Mouse (Mus musculus) layer of hippocampus, adult 11-12 months (tissue): ENCODE measurements around the gene St8sia1.
"Not testable (repeated sequence)": the region's sequence is repeated elsewhere in the genome, so short reads cannot be mapped to it uniquely, and the experiment has no call there.

Source experiments
- DNase-seq: peaks from one replicate; pipeline ENCODE4 v3.0.0; 2022; ENCODE audit warnings: low spot score

St8sia1 gene

DNA sequence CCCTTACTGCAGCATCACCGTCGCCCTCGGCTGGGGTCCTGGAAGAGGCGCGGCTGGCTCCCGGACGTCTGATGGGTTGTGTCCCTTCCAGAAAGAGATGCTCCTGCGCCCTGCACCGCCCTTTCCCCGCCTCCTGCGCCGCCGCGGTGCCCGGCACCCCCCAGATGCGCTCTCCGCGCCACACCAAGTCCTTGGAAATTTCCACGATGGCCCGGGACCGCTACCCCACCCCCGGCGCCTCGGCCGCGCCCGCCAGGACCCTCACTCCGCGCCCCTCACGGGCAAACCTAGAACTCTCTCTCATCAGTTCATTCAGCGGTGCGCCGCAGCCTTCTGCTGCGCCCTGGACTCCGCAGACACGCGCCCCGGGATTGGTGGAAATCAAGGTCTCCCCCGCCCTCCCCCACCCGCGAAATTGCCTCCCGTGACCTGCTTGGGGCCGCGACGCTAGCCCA, at the start of gene St8sia1:
St8sia1 (minus strand) TSS at position 377 of the 455 bp plus-strand sequence.
- peak; percentile 58 for DNase-seq

DNA sequence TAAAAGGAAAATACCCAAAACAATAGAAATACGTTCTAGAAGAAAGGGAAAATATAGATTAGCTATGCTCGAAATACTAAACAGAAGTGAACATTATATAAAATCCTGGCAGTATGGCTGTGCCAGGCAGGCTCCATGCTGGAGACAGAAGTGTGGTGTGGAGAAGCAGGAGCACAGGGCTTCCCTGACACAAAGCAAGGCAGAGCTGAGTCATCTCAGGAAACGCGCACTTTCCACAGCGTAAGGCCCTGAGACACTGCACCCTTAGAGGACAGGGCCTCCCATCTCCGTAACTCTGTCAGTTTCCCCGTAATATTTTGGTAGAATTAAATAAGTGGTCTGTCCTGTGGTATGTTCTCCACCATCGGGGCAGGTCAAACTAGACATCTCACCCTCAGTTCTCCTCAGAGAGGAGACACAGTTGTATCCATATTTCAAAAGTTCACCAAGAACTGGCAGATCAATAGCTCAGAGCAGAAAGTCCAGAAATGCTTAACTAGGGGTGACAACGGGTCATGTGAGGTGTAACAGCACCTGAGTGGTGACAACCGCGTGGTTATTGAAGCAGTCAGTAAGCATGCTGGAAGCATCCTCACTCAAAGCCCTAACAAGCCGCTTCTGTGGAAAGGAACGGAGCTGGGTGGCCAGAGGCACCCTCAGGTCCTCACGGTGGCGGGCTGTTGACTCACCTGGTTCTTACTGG, 48.4 kb upstream of the St8sia1 start:
- DNase-seq, result no peak

DNA sequence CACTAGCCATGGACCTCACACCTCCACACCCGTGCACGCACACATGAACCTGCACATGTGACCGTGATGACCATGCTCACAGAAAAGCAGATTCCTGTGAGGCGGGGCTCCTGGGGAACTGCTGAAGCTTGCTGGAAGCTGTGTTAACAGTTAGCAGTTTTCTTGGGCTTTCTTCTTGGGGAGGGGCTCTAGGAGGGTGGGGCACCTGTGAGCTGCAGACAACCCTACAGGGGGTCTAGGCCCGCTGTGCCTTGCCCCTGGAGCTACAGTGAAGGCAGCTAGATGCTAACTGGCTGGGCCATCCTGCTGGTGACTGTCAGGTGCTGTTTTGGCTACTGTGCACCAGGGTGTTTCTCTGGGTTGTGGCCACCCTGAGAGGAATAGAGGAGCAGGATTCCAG, 44.6 kb upstream of the St8sia1 start:
- DNase-seq, result no peak

DNA sequence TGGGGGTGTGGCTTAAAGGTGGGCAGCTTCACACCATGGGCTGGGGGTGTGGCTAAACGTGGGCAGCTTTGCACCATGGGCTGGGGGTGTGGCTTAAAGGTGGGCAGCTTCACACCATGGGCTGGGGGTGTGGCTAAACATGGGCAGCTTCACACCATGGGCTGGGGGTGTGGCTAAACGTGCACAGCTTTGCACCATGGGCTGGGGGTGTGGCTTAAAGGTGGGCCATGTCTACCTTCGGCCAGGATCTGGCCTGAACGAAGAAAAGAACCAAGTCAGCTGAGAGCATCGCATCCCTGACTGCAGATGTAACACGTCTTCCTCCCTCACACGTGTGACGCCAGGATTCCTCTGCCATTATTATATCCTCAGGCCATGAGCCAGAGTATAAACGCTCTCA, 41.0 kb upstream of the St8sia1 start:
- not testable (repeated sequence) for DNase-seq

DNA sequence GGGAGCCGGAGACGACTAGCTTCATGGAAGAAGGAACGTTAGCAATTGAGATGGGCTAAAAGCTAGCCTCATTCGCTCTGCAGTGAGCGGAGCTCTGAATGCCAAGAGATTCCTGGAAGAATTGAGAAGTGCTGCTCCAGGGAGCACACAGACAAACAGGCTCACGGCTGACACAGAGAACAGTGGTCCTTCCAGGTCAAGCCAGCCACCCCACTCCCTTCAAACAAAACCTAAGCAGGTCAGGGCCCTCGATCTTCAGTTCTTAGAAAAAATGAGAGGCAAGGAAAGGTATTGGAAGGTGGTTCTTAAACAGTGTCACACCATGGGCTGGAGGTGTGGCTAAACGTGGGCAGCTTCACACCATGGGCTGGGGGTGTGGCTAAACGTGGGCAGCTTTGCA, 40.5 kb upstream of the St8sia1 start:
- DNase-seq, result no peak

DNA sequence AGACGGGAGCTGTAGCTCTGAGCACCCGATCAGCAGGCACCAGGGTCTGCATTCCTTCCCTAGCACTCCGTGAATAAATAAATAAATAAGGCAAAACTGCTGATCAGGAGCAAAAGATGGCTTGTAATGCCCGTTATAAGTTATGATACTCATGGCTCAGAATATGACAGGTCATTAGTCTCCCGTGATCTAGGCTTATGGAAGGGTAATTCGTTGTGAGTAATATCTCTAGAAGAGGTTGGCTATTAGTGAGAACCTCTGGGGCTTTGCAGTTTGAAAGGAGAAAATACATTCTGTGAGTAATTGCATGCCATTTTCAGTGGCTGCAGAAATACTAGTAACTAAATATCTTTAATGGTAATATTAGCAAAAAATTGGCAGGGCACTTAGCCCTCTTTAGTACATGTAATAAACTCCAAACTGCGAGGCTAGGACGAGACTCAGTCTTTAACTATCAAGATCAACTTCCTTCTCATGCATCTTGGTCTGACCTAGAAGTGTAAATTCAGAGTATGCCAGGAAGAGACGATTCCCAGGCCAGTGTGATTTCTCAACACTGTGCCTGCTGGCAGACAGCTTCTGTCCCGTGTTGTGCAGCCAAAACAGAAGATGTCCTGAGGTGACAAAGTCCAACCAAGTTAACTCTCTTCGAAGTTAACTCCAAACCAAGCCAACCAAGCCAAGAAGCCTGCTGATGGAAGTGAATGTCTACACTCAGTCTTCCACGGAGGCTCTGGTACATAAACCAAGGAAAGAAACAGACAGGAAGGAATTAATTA, 34.2 kb upstream of the St8sia1 start:
- no peak for DNase-seq

DNA sequence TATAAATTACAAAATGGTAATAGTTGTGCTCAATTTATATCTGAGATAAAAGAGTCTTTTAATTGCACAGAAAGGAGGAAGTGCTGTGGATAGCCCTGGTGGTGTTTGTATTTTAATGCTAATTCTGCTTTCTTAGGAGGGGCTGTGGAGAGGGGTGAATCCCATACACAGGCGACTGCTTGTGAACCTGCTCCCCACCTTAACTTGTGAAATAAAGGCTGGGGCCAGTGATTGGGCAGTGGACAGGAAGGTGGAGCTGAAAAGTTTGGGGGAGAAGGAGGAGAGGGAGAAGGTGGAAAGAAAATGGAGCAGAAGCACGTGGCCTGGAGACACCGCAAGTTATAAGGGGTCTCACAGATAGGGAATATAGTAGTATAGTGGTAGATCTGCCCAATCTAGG, 32.6 kb upstream of the St8sia1 start:
- no peak for DNase-seq

DNA sequence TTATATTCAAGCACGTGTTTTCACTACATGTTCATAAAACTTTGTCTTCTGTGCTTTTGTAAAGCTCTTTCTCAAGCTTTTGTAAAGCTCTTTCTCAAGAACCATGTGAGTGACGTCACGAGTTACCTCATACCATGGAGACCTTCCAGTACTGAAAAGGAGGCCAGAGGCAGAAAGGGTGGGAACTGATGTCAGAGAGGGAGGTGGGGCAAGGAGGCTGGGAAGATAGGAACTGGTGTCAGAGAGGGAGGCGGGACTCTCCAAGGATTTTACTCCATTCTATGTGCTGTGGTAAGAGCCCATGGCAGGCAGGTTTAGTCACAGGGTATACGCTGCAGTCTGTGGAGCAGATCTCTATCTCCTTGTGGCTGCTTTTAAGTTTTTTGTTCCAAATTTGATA, 31.3 kb upstream of the St8sia1 start:
- no peak for DNase-seq

DNA sequence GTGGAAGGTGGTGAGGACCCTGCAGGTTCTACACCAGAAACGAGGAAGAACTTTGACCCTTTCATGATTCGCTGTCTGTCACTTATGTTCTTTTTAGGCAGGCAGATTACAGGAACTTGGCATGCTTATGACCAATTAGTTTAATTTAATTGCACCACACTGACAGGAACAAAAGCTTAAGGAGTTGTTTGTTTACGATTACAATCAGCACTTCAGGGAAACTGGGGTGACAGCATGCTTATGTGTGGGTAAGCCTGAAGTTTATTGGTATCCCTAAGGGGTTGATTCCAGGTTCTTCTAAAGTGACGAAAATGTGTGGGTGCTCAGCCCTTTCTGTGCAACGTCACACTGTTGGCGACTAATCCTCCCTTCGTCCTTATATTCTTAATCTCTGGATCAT, 30.6 kb upstream of the St8sia1 start:
- DNase-seq, result no peak

DNA sequence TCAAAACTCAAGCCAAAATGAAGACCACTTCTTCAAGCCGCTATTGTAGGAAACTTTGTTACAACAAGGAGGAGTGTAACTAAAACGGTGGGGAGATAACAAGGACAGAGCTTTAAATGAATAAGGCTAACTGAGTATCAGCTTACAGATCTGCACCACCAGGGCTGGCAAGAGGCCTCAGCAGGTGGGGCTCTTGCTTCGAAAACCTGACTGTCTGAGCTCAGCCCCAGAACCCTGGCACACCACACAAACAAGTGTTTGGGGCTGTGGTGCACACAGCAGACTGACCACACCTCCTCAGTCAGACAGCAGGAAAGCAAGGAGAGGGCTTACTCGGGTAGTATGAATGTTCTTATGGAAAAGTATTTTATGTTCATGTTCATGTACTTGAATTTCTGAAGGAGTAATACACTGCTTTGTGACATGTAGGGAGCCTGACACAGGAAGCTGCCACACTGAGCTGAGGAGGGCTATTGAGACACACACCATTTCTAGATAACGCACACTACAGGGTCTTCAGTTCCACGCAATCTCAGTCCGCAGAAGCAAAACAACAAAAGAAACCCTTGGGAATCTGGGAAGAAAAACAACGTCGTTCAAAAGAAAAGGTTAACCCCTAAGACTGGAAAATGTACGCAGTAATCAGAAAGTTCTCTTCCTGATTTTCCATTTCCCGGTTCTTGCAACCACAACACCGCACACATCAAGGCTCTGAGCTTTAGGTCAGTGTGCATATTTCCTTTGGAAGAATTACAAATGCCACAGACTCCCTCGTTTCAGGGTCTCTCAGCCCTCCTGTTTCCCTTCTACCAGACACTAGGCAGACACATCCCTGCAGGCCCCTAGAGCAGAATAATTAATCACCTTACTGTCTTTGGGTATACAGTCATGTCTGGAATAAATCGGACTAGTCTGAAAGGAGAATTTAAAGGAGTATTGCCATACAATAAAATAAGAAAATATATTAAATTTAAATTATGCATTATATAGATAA, 29.8 kb upstream of the St8sia1 start:
- no peak for DNase-seq

DNA sequence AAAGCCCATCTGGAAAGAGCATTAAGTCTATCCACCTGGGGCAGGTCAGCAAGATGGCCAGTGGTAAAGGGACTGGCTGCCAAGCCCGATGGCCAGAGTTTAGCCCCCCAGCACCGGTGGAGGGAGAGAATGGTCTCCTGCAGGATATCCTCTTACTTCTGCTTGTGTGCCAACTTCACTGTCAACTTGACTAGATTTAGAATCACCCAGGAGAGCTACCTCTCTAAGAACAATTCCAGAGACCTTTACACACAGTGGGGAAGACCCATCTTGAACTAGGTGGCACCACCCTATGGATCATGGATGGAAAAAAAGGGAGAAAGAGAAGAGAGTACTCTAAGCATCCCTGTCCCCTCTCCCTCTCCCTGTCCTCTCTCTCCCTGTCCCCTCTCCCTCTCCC, 28.7 kb upstream of the St8sia1 start:
- no peak for DNase-seq

DNA sequence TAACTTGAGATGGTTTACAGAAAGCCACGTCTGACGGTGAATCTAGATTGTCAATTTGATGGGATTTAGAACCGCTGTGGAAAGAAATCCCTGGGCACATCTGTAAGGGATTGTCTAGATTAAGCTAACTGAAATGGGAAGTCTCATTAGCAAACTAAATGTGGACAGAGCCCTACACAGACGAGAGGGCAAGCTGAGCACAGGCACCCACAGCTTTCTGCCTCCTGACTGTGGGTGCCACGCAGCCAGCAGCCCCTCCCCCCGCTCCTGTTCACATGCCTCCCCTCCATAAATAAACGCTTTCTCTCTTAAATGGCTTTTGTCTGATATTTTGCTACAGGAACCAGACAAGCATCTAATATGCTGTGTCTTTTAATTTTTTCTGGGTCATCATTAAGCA, 27.8 kb upstream of the St8sia1 start:
- no peak for DNase-seq

DNA sequence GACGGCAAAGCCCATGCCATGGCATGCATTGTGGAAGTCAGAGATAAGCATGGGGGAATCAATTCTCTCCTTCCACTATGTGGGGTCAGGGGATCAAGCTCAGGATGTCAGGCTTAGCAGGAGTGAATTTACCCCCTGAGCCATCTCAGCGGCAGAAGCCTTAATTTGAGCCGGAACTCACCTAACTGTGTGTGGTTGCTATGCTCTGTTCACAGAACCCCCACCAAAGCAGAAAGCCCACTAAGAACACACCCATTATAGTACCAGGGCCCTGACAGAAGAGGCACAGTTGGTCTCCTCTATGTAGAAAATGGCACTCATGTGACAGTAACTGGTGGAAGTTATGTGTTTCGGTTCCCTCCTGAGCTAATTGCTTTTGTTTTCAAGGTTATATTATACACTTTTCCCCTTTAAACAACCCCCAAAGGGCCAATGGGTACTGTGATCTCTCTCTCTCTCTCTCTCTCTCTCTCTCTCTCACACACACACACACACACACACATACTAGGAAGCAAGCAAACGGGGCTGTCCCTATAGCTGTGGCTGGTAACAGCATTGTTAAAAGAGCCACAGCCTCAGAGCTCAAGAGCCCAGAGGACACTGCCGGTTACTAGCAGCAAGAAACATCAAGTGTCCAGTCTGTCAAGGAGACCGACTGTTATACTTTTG, 27.3 kb upstream of the St8sia1 start:
- DNase-seq, result no peak

DNA sequence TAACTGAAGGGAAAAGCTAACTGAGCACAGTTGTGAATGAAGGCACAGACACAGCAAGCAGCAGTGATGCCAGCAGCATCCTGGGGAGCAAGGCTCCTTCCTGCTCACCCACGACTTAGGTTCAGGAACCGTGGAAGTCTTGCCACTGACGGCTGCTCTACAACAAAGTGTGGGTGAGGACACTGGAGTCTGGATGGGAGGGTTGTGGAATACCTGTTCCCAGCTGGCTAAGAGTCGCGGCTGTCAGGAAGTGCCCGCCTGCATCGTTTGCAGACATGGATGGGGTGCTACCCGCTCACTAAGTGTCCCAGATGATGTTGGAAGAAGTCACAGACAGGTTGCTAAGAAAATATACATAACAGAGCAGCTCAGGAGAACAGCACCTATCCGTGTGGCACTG, 26.3 kb upstream of the St8sia1 start:
- no peak for DNase-seq

DNA sequence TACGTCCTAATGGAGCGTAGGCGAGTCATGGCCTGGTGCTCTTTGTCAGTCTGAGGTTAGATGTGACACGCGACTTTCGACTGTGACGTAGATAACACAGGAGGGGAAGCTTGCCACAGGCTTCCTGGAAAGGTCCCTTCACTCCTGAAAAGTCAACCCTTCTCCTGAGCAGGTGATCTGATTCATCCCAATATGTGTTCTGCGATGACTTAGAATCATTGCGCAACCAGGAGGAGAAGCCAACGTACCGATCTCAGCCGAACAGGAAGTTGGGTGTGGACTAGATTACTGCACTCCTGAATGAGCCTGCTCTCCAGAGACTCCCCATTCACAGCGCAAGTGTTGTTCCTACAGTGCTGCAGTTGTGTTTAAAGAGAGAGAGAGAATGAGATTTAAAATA, 25.2 kb upstream of the St8sia1 start:
- DNase-seq, result no peak

DNA sequence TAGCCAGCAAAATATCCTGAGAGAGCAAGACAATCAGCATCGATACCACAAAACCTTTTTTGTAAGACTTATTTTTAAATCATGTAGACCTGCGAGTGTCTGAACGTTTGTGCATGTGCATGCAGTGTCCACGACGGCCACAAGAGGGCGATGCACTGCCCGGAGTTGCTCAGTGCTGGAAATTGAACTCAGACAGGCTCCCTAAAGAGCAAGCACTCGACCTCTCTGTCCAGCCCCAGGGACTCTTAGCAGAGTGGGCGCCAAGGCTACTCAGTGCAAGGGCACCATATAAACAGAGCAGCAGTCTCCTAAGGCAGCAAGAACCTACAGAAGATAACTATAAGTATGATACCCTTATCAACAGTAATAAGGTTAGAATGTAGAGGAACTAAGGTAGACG, 24.5 kb upstream of the St8sia1 start:
- peak; percentile 72 for DNase-seq

DNA sequence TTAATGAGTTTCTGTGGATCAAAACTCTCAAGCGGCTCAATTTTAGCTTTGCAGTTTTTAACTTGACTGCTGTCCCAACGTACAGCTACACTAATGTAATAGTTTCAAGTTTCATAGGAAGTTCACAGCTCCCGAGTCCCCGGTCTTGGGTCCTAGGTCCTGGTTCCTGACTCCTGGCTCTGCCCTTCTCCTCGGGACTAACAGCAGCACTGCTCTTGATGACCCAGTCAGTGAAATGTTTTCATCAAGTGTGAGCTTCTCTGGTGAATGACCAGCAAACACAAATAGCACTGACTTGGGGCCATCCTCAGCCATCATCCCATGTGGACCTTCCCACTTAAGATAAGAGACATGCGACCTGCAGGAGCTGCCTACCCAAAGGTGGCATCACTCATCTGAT, 24.0 kb upstream of the St8sia1 start:
- no peak for DNase-seq

DNA sequence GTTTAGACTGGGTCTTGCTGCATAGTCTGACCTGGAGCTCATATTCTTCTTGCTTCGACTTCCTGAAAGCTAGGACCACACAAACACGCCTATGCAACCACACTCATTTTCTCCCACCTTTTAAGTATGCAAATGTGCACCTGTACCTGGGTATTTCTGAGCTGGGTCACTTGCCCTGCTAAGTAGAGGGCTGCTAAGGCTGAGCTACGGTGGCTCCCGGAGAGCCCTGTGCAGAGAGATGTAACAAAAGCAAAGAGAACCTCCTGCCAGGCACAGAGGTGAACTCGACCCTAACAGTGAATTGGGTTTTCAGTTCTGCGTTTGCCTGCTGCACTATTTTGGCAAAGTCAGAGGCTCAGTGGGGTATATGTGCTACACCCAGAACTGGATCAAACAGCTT, 23.4 kb upstream of the St8sia1 start:
- no peak for DNase-seq

DNA sequence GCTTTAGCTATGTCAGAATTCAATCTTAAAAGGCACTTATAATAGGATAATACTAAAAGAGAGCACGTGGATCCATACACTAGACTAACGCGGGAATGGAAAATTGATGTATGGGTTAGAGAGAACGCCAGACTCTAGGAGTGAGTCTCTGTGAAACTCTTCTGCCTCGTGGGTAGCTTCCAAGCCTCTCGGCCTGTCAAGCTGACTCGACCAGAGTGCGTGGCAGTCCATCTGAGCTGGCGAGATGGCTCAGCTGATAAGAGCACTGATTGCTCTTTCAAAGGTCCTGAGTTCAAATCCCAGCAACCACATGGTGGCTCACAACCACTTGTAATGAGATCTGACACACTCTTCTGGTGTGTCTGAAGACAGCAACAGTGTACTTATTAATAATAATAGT, 22.5 kb upstream of the St8sia1 start:
- DNase-seq, result not testable (repeated sequence)

DNA sequence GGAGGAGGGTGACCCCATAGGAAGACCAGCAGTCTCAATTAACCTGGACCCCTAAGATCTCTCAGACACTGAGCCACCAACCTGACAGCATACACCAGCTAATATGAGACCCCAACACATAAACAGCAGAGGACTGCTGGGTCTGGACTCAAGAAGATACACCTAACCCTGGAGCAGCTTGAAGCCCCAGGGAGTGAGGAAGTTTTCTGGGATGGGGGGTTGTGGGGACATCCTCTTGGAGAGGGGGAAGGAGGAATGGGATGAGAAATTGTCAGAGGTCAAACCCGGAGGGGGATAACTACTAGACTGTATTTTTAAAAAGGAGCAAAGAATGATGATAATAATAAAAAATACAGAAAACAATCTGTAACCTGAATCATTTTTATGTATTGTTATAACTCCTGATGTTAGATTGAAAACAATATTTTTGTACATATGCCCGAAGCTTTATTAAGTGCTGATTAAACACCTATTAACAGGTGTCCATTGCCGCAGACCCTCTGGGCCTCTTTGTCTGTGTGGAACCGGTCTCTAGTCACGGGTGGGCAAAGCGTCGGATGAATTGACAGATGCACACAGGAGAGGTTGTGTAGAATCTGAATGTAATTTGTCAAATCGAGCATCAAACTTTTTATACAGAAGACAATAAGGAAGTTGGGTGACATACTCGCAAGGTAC, 21.4 kb upstream of the St8sia1 start:
- not testable (repeated sequence) for DNase-seq
